Mouse (Mus musculus): ENCODE results near the gene Dennd1a.

GRCm38 (mm10) chr2:38220687-38221435 is 66.3 kb downstream of the Dennd1a start:
- no peak for TF ChIP-seq CTCF (IDR thresholded peaks at IDR 0.05; ENCODE audit: low read depth, low read length)
- no peak for TF ChIP-seq POLR2A (IDR thresholded peaks at IDR 0.05; ENCODE audit: insufficient read depth, low read length)

Data from ES-Bruce4 (cell line).